Mouse (Mus musculus): Measurements from ENCODE around the gene Sfxn2.

Sfxn2 gene

DNA sequence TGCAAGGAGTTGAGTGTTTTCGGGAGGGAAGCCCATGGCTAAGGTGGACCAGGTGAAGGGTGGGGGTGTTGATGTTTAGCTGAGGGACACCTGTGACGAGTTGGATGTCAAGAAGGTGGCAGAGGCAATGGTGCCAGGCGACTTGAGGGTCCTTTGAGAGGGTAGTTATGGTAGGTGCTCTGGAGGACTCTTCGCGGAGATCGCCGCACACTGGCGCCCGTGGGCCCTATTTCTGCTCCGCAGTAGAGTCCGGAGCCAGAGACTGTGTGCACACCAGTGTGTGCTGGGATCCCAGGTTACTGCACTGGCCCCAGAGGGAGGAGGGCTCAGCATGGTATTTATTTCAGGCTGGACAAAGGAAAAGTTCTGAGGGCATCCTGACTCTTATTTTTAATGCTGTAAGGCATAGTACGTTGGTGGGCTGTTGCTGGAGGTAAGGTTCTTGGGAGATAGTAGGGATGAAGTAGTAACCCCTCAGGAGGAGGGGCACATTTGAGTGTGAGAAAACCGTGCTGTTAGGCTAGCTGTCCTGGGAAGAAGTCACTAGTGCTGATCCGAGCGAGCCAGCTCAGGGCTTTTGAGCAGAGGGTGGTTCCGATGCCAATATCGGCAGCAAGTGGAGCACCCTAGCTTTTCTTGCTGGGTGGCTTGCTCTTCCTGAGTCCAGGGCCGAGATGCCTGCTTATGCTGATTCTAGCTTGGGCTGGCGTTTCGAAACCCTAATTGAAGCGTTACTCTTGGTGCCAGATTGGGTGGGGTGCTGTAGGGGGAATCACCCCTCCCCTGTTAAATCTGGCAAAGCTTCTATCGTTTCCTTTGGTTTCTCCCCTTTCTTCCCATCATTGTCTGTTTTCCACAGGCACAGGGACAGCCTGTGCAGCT is 26.5 kb downstream of the Sfxn2 start:
- peak; percentile 31 for DNase-seq (ENCODE audit: low spot score)

DNA sequence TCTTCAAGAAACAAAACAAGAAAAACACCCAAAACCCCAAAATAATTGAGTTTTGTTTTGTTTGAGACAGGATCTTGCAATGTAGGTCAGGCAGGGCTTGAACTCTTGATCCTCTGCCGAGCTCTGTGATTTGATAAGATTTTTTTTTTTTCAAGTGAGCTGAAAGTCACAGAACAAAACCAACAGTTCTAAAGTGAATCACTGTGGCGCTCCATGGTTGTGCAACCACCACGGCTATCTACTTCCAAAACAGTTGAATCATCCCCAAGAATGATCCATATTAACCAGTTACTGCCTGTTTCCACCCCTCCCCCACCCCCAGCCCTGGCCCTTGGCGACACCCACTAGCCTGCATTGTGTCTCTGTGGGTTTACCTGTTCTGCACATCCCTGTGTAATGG is 27.2 kb downstream of the Sfxn2 start:
- no peak for DNase-seq (ENCODE audit: low spot score)

DNA sequence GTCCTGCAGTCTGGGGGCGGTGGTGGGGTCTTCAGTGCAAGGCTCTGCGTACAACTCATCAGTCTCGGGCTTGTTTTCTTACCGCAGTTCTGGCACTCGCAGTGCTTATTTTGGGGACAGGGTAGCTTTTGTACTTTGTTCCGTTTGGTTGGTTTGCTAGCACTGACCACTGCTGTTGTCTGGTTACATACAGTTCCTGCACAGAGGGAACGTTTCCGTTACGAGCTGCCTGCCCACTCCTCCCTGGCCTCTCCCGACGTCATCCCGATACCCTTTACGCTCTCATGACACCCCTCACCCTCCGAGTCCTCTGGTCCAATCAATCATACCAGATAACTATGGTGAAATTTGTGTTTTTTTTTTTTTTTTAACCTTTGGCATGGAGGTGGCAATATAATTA is 28.3 kb downstream of the Sfxn2 start:
- no peak for DNase-seq (ENCODE audit: low spot score)

DNA sequence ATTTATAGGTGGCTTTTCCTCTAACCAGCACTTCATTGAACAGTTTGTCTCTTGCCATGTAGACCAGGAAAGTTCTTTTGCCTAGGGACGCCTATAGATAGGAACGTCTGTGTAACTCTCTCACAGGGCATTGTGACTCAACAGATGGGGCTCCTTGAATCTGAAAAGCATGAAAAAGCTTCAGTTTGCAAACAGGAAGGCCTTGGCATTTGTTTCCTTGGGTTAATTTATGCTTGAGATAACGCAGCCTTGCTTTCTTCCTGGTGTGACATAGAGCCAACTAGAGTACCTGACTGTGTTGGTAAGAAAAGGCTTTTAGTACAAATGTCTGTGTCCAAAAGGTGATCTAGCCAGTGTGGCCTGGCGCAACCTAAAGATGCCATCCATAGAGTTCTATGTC is 29.2 kb downstream of the Sfxn2 start:
- DNase-seq (ENCODE audit: low spot score): no peak

DNA sequence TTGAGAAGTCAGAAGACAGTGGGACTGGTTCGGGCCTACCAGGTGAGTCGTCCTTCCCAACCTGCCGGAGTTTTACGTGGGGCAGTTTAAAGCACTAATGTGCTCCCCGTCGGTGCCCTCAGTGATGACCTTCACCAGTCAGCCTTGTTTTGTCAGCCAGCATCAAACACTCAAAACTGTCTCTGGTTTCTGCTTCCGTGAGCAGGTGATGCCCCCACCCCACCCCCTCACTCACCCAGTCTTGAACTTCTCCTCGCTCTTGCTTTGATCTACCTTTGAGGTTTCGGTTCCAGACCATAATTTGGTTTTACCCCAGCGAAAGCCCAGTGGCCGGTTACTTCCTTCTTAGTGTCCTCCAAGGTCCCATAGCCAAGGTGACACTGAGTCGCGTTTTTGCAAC is 33.6 kb downstream of the Sfxn2 start:
- no peak for DNase-seq (ENCODE audit: low spot score)

DNA sequence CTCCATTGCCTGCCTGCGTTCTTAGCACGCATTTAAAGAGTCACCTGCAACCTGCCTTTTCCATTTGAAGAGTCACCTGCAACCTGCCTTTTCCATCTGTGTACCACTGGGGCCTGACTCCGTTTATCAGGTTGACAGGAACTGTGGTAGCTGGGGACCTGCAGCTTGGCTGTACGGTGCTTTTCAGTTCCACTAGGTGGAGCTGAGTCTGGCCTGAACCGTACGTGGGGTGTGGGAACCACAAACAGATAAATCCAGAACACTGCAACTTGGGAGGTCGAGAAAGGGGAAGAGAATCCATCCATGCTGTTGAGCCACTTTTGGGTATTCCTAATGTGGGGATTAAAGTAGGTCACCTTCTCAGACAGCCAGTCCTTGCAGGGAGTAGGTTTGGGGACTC is 34.3 kb downstream of the Sfxn2 start:
- no peak for DNase-seq (ENCODE audit: low spot score)

DNA sequence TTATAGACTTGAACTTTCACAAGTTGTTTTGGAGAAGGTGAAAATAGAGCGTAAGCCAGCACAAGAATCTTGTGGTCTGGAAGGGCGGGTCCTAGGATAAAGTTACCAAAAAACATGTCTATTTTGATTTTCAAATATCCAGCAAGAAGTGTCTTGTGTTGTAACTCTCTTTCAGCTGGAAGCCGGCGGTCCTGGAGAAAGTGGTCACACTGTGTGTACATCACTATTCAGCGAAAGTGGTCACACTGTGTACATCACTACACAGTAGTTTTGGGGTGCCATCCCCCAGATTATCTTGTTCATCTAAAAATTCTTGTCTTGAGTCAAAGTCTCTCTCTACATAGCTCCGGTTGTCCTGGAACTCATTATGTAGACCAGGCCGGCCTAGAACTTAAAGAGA is 35.0 kb downstream of the Sfxn2 start:
- no peak for DNase-seq (ENCODE audit: low spot score)

DNA sequence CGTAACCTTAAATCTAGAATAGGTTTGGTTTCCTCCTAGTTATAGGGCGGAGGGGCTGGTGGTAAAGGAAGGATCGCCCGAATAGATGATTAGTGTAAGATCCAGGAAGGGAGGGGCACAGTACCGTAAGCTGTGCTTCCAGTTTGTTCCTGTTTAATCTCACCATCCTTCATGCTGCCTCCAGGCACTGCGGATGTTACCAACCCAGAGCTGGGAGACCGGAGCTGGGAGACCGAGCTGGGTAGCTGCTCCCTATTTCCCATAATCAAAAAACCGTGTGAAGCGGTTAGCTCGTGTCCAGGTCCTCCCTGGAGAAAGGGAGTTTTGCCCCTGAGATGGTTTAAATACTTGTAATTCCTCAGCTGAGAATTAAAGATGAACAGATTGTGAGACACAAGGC is 43.2 kb downstream of the Sfxn2 start:
- DNase-seq (ENCODE audit: low spot score): no peak

DNA sequence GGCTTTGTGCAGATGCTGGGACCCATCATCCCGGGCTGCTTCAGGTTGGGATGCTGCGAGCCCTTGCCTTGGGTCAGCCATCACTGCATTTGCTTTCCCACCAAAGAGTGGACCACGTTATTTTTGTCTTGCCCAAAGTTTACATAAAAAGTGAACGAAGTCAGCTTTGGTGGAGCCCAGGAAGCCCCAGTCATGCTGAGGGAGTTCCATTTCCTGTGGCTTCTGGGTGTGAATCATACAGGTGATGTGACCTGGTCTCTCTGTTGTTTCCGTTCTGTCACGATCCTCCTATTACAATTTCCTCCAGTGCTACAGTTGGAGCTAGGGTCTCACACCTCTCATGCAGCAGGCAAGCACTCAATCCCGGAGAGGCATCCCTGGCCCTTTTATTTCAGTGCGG is 44.2 kb downstream of the Sfxn2 start:
- no peak for DNase-seq (ENCODE audit: low spot score)

DNA sequence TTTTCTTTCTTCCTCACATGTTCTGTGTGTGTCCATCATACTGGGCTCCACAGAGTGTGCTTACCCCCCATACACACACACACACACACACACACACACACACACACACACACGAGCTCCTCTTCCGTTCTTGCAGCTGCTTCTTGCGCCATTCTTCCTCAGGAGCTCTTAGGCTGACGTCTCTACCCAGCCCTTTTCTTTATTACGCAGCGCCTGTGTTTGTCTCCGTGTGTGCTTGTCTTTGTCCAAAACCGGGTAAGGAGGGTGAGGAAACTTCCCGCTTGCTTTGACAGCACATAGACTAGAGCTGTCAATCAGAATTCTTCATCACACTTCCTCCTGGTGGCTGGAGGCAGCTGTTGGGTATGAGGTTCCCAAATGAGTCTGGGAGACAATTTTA is 45.2 kb downstream of the Sfxn2 start:
- DNase-seq (ENCODE audit: low spot score): no peak

DNA sequence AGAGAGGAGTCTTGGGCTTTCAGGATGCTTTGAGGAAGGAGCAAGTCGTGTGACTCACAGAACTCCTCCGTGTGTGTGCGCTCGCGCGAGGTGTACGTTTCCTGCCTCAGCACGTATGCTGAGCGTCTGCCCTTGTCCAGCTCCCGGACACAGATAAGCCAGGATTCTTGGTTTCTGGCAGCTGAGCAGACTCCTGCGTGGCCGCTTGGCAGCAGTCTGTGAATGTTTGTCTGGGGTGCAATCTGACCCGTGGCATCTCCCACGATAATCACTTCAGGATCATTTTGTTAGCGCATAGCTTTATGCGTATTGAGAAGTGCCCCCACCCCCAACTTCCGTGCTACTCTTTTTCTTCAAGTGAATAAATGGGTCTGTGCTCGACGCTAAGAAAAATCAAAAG is 45.8 kb downstream of the Sfxn2 start:
- DNase-seq (ENCODE audit: low spot score): no peak

DNA sequence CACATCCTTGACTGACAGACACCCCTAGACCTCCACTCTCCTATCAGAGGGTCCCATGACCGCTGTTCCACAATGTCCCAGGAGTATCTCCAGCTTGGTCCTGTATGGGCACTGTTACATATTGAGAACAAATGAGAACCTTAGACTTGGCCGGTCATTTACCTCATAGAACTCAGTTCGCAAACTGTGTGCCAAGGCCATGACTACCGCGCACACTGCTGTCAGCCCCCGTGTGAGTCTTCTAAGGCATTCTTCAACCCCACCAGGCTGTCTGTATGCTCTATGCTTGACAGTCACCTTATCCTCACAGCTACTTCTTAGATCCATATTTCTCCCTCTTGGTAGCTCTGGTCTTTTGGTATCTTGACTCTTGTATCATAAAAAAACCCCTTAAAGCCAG is 46.4 kb downstream of the Sfxn2 start:
- DNase-seq (ENCODE audit: low spot score): no peak

DNA sequence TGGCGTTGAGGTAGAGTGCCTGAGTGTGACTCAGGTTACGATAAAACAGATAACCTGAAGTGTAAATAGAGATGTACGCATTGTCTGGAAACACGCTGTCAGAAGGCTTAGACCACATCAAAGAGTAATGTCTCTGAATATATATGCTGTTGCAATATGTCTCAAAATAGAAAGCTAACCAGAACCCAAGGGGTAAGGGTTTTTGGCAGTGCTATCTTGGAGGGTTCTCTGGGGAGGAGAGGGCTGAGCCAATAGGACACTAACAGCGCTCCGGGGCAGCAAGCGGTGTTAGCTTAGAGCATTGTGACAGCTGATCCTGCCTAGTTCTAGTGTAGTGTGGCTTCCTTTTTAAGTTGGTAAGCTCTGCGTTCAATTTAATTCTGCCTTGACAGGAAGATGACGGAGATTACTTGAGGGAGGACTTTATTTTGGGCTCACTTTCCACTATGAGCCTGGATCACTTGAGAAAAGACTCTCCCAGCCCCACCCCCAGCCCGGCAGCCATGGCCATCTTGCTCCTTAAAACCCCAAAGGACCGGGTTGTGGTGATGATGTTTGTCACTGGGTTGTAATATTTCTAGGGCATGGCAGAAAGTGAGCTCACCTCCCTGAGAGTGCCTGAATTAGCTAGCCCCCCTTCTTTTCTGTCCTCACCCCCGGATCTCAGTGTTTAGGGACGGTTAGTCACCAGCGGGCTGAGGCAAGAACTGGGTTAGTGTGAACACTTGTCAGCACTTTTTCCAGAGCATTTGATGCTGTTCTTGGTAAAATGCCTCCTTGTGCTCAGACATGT is 47.0 kb downstream of the Sfxn2 start:
- no peak for DNase-seq (ENCODE audit: low spot score)

DNA sequence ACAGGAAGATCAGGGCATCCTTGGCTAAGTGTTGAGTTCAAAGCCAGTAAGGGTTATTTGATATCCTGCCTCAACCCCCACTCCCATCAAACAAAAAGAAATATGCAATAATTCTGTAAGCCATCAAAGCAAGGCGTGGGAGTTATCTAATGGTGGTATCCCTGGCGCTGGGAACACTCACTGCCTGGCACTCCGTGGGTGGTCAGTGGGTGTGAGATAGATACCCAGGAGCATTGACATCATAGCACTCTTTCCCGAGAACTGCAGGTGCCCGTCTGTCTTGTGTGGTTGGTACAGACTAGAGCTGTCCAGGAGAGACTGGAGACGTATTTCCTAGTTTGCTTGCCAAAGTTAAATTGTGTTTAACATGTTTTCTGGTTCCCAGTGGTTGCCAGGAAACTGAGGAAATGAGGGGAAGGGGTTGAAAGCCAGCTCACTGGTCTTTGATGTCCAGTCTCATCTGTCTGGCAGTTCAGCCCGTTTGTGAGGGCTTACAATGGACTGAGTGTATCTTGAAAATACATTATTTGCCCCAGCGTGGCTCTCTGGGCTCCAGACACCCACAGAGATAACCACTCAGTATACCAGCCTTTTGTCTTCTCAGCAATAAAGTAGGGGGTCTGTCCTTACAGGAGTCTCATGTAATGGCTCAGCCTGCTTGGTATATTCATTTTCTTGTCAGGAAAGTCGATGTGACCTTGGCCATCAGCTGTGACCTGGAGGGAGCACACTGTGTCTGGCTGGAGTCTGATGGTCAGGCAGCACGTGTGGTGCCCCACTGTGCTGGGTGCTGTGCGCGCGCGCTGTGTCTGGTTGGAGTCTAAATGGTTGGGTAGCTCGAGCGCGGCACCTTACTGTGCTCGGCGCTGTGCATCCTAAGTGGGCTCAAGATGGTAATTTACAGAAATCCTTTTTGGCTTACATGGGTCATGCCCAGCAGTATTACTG is 48.3 kb downstream of the Sfxn2 start:
- no peak for DNase-seq (ENCODE audit: low spot score)

DNA sequence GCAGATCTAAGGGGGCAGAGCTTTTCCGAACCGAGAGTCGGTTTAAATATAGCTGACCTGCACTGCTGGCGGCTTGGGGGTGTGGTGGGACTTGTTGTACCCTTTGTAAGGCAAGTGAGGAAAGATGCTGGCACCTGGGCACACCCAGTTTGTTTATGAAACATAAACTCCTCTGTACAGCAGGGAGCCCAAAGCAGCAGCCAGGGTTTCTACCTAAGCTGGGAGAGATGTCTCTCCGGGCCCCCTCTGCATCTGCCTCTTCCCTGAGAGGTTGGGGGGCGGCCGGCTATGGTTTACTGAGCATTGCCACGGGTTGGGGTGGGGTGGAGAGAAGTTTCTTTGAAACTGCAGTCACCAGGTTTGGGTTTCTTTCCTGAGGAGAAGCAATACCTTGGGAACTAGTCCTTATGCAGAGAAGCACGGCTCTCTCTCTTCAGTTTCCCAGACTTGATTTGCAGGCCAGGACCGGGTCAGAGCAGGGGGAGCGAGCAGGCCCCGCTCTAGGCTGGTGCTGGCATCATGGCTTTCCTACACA is 49.6 kb downstream of the Sfxn2 start:
- DNase-seq (ENCODE audit: low spot score): no peak

DNA sequence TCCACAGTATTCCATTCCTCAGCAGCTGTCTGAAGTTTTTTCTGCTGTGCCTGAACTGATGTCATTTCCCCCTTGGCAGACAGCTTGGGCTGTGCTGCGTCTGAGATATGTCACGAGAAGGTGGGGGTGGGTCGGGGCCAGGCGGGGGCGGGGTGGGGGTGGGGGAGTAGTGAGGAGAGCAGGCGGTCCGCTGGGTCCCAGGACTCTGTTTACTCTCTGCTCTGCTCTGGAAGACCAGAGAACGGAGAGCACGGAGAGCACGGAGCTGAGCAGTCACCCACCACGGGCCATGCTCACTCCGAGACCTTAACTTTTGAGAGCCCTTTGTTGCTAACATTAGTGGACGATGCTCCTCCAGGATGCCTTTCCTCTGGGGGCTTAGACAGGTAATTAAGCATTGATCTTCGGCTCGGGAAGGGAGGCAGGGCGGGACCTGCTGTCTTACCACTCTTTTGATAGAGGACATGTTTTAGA is 50.1 kb downstream of the Sfxn2 start:
- no peak for DNase-seq (ENCODE audit: low spot score)

DNA sequence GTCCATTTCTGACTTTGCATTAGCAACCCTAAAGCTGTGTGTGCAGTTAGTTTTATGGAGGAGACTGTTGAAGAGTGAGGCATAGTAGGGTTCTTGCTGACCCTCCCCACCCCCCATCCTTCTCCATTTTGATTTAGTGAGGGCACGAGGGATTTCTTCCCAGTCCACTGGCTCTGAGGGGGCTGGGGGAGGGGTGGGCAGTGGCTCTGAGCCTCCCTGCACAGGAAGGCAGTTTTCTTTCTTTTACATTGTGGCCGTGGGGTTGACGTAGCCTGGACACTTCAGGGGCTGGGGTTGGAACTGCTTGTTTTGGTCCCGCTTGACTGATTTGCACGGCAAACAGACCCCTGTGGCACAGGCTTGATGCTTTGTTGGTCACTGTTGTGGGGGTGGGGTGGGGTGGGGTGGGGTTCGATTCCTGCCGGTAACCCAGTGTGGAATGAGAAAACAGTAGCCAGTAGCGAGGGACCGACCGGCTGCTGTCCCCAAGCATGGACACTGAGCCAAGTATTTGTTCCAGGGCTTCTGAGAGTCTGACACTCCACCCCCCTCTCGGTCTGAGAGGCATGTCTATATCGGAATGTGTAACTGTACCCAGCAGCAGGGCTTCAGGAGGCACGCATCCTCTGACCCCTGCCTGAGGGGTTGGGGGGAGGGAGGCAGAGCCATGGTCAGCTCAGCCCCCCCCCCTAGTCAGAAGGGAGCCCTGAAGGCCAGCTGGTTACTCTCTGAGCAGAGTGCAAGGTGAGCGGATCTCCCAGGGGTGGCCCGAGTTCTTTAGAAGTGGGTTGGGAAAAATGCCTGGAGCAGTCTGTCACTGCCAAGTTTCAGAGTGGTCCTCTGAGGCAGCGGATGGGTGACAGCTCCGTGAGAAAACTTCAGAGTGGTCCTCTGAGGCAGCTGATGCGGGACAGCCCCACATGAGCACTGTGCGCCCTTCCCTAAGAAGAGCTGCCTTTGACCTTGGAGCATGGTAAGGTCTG is 50.9 kb downstream of the Sfxn2 start:
- no peak for DNase-seq (ENCODE audit: low spot score)

DNA sequence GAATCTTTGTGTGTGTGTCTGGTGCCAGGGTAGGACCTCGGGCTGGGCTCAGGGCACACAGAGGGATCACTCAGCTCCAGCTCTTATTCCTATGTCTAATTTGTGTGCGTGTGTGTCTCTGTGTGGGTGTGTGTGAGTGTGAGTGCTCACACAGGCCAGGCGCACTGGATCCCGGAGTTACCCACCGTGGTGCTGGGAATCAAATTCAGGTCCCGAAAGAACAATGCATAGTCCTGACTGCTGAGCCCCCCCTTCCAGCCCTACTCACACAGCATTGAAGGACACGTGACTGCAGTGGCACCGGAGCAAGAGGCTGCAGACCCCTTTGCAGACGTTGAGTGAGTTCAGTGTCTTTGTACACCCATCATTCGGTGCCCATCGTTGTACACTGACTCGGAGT is 51.9 kb downstream of the Sfxn2 start:
- no peak for DNase-seq (ENCODE audit: low spot score)

DNA sequence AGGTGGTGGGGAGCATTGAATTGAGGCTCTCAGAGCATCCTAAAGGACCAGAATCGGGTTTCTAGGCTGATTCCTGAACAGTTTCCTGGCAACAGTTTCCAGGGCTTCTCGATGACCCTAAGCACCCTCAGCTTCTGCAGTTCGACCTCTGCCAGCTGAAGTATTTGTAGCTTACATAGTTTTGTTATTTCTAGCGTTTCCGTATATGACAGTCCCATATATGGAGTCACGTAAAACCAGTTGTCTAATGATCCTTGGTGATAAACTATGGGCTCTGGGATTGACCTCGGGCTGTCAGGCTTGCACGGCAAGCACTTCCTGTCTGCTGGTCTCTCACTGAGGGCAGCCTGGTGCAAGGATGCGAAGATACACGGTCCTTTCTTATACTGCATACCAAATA is 52.4 kb downstream of the Sfxn2 start:
- DNase-seq (ENCODE audit: low spot score): no peak

DNA sequence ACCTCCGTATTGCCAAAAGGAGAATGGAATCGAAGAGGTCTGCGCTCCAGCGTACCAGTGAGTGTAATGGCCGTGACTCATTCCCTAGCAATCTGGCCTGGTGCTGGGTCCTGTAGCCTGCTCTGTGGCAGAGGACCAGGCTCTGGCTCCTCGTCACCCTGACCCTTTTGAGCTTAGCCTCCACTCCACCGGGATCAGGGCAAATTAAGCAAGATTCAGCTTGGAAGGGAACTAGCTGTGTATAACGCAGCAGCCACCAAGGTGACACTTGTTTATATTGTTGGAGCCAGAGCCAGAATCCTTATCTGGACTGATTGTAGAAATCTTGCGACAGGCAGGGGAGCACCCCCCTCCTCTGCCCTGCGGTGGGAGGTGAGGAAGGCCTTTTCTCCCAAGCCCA is 55.2 kb downstream of the Sfxn2 start:
- no peak for DNase-seq (ENCODE audit: low spot score)

DNA sequence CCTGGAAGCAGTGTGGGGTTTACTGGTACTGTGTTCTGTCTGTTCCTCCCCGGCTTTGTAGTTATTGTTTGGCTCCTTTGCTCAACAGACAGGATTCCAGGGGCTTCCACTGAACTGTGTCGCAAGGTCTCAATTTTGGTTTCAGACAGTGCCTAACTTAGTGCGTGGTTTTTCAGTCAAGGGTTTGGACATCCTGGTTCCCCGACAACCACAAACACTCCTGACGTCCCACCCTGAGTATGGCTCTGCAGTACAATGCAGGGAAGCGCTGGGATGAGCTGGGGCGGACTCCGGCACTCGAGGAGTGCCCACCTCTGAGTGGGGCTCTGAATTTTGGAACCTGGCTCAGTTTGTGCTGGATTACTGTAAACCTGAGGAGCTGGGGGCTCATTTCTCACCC is 56.6 kb downstream of the Sfxn2 start:
- no peak for DNase-seq (ENCODE audit: low spot score)
